Mouse (Mus musculus): ENCODE measurements around the gene A030014E15Rik. TPM values are rescaled to one million over a fixed set of nuclear protein-coding genes. Genes with fewer than 3 reads are reported as not detected.

A030014E15Rik gene
- polyA plus RNA-seq (2014; fragmentation: Nextera tagmentation; extraction: Ambion mirVana): not detected in 2 replicates

DNA sequence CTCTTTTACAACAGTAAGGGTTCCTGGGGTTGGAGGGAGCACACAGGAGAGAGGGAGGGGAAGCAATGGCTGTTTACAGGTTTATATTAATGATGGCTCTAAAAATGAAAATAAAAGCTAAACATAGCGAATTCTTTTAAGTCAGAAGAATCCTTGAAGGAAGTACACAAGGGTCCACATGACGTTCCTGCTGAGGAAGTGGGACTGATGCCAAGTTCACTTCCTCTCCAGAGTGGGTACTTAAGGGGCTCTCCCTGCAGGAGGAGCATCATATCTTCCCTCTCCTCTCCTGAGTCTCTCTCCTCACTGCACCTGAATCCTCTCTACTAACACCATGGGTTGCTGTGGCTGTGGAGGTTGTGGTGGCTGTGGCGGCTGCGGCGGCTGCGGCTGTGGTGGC, at the start of gene A030014E15Rik:
Gene A030014E15Rik (plus strand): TSS at position 268 of the 400 bp plus-strand sequence.
- no peak within 1 kb of the TSS for H3K4me2 ChIP-seq (ENCODE audit: low read depth, low read length)
- H3K27me3 ChIP-seq (ENCODE audit: control insufficient read depth, insufficient read depth, low read length): no peaks in the 10 kb centered on the region
- no peak within 1 kb of the TSS for H3K9ac ChIP-seq (replicated peaks; ENCODE audit: low read length)
- H3K36me3 ChIP-seq (replicated peaks; ENCODE audit: control insufficient read depth, insufficient read depth, low read depth, low read length): no peaks in the 10 kb centered on the region
- no peaks in the 10 kb centered on the region for H3K4me1 ChIP-seq (ENCODE audit: control insufficient read depth, insufficient read depth, low read length)
- DNase-seq (ENCODE audit: low spot score): no peak
- no peaks in the 10 kb centered on the region for H3K9me3 ChIP-seq (replicated peaks; ENCODE audit: control insufficient read depth, low read length)
- H3K27ac ChIP-seq (replicated peaks; ENCODE audit: low read depth, low read length): no peak within 1 kb of the TSS
- no peak for ATAC-seq (replicated peaks; ENCODE audit: insufficient number of reproducible peaks, low FRiP score, low TSS enrichment, low read depth)
- H3K4me3 ChIP-seq (ENCODE audit: low read depth, low read length): no peak within 1 kb of the TSS
- 91% methylated on average over 6 of the region's 6 CpGs for WGBS

- Histone ChIP-seq H3K9me3 (replicated peaks; ENCODE audit: control insufficient read depth, low read length) (no peaks in the 10 kb centered on the region), H3K27ac (replicated peaks; ENCODE audit: low read depth, low read length) (no peak overlapping the region), H3K4me2 (ENCODE audit: low read depth, low read length) (no peak overlapping the region), H3K27me3 (ENCODE audit: control insufficient read depth, insufficient read depth, low read length) (no peaks in the 10 kb centered on the region), H3K4me3 (ENCODE audit: low read depth, low read length) (no peak overlapping the region), H3K9ac (replicated peaks; ENCODE audit: low read length) (no peak overlapping the region), H3K4me1 (ENCODE audit: control insufficient read depth, insufficient read depth, low read length) (no peaks in the 10 kb centered on the region), H3K36me3 (replicated peaks; ENCODE audit: control insufficient read depth, insufficient read depth, low read depth, low read length) (peaks cover 4% of the 10 kb centered on the region)
- no peak for DNase-seq (ENCODE audit: low spot score)
- ATAC-seq (replicated peaks; ENCODE audit: insufficient number of reproducible peaks, low FRiP score, low TSS enrichment, low read depth): no peak
- WGBS: 76% methylated on average over 2 of the region's 2 CpGs
Observed at GRCm38 (mm10) chr1:82879172-82879571, 45.5 kb upstream of the A030014E15Rik start.

DNA sequence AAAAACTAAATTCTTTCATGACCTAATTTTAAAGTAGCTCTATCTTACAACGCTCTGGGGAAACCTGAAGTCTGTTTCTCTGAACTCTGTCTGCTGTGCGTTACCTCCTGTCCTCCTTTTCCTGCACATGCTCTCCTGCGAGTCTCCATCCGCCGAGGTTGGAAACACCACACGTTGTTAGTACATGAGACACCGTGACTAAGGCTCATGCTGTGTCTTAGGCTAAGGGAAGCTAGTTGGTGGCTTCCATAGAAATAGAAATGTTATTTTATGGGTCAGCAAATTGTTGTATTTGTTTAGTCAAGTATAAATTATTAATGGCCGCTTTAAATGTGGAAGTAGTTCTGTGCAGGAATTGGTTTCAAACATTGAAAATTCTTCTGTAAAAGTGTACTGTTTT, 44.5 kb upstream of the A030014E15Rik start:
- peaks cover 4% of the 10 kb centered on the region for H3K36me3 ChIP-seq (replicated peaks; ENCODE audit: control insufficient read depth, insufficient read depth, low read depth, low read length)
- H3K4me3 ChIP-seq (ENCODE audit: low read depth, low read length): no peak overlapping the region
- H3K9me3 ChIP-seq (replicated peaks; ENCODE audit: control insufficient read depth, low read length): no peaks in the 10 kb centered on the region
- 87% methylated on average over 8 of the region's 8 CpGs for WGBS
- H3K4me1 ChIP-seq (ENCODE audit: control insufficient read depth, insufficient read depth, low read length): no peaks in the 10 kb centered on the region
- ATAC-seq (replicated peaks; ENCODE audit: insufficient number of reproducible peaks, low FRiP score, low TSS enrichment, low read depth) (no peak), DNase-seq (ENCODE audit: low spot score) (no peak)
- H3K4me2 ChIP-seq (ENCODE audit: low read depth, low read length): no peak overlapping the region
- H3K9ac ChIP-seq (replicated peaks; ENCODE audit: low read length): no peak overlapping the region
- H3K27me3 ChIP-seq (ENCODE audit: control insufficient read depth, insufficient read depth, low read length): no peaks in the 10 kb centered on the region
- H3K27ac ChIP-seq (replicated peaks; ENCODE audit: low read depth, low read length): no peak overlapping the region

GRCm38 (mm10) chr1:82893269-82893668, 31.4 kb upstream of the A030014E15Rik start:
- WGBS: 95% methylated on average over 7 of the region's 7 CpGs
- Histone ChIP-seq H3K27ac (replicated peaks; ENCODE audit: low read depth, low read length) (no peak overlapping the region), H3K4me2 (ENCODE audit: low read depth, low read length) (no peak overlapping the region), H3K4me3 (ENCODE audit: low read depth, low read length) (no peak overlapping the region), H3K36me3 (replicated peaks; ENCODE audit: control insufficient read depth, insufficient read depth, low read depth, low read length) (no peaks in the 10 kb centered on the region; the same call in 1 of the 2 replicates), H3K27me3 (ENCODE audit: control insufficient read depth, insufficient read depth, low read length) (no peaks in the 10 kb centered on the region), H3K4me1 (ENCODE audit: control insufficient read depth, insufficient read depth, low read length) (no peaks in the 10 kb centered on the region), H3K9me3 (replicated peaks; ENCODE audit: control insufficient read depth, low read length) (no peaks in the 10 kb centered on the region), H3K9ac (replicated peaks; ENCODE audit: low read length) (no peak overlapping the region)
- DNase-seq (ENCODE audit: low spot score): no peak
- ATAC-seq (replicated peaks; ENCODE audit: insufficient number of reproducible peaks, low FRiP score, low TSS enrichment, low read depth): no peak

DNA sequence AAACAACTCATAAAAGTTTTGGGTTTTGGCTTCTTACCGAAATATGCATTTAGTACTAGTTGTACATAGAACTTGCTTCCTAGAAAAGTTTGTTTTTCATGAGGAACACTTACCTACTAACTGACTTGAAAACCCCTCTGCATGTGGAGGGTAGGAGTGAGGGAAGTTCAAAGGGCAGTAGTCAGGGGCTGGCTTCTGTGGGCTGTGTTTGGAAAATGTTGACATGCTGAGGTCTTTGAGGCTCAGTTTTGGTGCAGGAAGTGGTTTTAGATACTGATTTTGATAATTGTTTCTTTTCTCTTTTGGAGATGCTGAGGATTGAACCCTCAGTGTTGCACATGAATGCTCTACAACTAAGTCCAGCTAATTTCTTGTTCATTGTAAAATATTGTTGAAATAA, 24.1 kb upstream of the A030014E15Rik start:
- Histone ChIP-seq H3K9me3 (replicated peaks; ENCODE audit: control insufficient read depth, low read length) (no peaks in the 10 kb centered on the region), H3K9ac (replicated peaks; ENCODE audit: low read length) (no peak overlapping the region), H3K36me3 (replicated peaks; ENCODE audit: control insufficient read depth, insufficient read depth, low read depth, low read length) (no peaks in the 10 kb centered on the region; the same call in 1 of the 2 replicates), H3K27ac (replicated peaks; ENCODE audit: low read depth, low read length) (no peak overlapping the region), H3K4me3 (ENCODE audit: low read depth, low read length) (no peak overlapping the region), H3K27me3 (ENCODE audit: control insufficient read depth, insufficient read depth, low read length) (no peaks in the 10 kb centered on the region), H3K4me2 (ENCODE audit: low read depth, low read length) (no peak overlapping the region), H3K4me1 (ENCODE audit: control insufficient read depth, insufficient read depth, low read length) (no peaks in the 10 kb centered on the region)
- ATAC-seq (replicated peaks; ENCODE audit: insufficient number of reproducible peaks, low FRiP score, low TSS enrichment, low read depth) (no peak), DNase-seq (ENCODE audit: low spot score) (no peak)
- 95% methylated on average over 1 of the region's 1 CpGs for WGBS

GRCm38 (mm10) chr1:82901201-82901600, 23.5 kb upstream of the A030014E15Rik start:
- 91% methylated on average over 3 of the region's 3 CpGs for WGBS
- no peaks in the 10 kb centered on the region; the same call in 1 of the 2 replicates for H3K36me3 ChIP-seq (replicated peaks; ENCODE audit: control insufficient read depth, insufficient read depth, low read depth, low read length)

GRCm38 (mm10) chr1:82905886-82906285, 18.8 kb upstream of the A030014E15Rik start:
- no peak overlapping the region for H3K27ac ChIP-seq (replicated peaks; ENCODE audit: low read depth, low read length)
- no peak overlapping the region for H3K4me3 ChIP-seq (ENCODE audit: low read depth, low read length)
- H3K9me3 ChIP-seq (replicated peaks; ENCODE audit: control insufficient read depth, low read length): no peaks in the 10 kb centered on the region
- H3K4me1 ChIP-seq (ENCODE audit: control insufficient read depth, insufficient read depth, low read length): no peaks in the 10 kb centered on the region
- DNase-seq (ENCODE audit: low spot score) (no peak), ATAC-seq (replicated peaks; ENCODE audit: insufficient number of reproducible peaks, low FRiP score, low TSS enrichment, low read depth) (0 out of 2 replicates have a peak, but pooled peaks have one; percentile 54)
- H3K4me2 ChIP-seq (ENCODE audit: low read depth, low read length): no peak overlapping the region
- H3K27me3 ChIP-seq (ENCODE audit: control insufficient read depth, insufficient read depth, low read length): no peaks in the 10 kb centered on the region
- H3K36me3 ChIP-seq (replicated peaks; ENCODE audit: control insufficient read depth, insufficient read depth, low read depth, low read length): no peaks in the 10 kb centered on the region
- WGBS: 82% methylated on average over 3 of the region's 3 CpGs
- no peak overlapping the region for H3K9ac ChIP-seq (replicated peaks; ENCODE audit: low read length)

More at GRCm38 (mm10) chr1:82901201-82901600, 23.5 kb upstream of the A030014E15Rik start:
- H3K27me3 ChIP-seq (ENCODE audit: control insufficient read depth, insufficient read depth, low read length): no peaks in the 10 kb centered on the region
- H3K4me2 ChIP-seq (ENCODE audit: low read depth, low read length): no peak overlapping the region
- no peak overlapping the region for H3K4me3 ChIP-seq (ENCODE audit: low read depth, low read length)
- H3K9ac ChIP-seq (replicated peaks; ENCODE audit: low read length): no peak overlapping the region
- ATAC-seq (replicated peaks; ENCODE audit: insufficient number of reproducible peaks, low FRiP score, low TSS enrichment, low read depth): no peak
- H3K9me3 ChIP-seq (replicated peaks; ENCODE audit: control insufficient read depth, low read length): no peaks in the 10 kb centered on the region
- H3K27ac ChIP-seq (replicated peaks; ENCODE audit: low read depth, low read length): no peak overlapping the region
- no peak for DNase-seq (ENCODE audit: low spot score)
- H3K4me1 ChIP-seq (ENCODE audit: control insufficient read depth, insufficient read depth, low read length): no peaks in the 10 kb centered on the region

DNA sequence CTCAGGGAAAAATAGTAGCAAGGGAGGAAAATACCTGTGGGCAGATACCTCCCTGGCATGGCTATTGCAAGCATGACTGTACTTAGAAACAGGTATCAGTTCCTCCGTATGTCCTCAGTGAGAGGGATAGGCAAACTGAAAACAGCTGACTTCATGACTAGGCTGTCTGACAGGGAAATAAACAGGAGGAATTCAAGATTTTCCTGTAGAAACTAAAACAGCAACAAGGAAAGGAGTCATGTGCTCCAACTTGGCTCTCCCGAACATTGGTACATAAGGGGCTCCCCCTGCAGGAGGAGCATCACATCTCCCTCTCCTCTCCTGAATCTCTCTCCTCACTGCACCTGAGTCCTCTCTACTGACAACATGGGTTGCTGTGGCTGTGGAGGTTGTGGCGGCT, 11.7 kb upstream of the A030014E15Rik start, which contains the start of gene A030005L19Rik:
Gene A030005L19Rik (plus strand): TSS at position 301 of the 400 bp plus-strand sequence.
- no peak within 1 kb of the TSS for H3K4me3 ChIP-seq (ENCODE audit: low read depth, low read length)
- H3K4me1 ChIP-seq (ENCODE audit: control insufficient read depth, insufficient read depth, low read length): no peaks in the 10 kb centered on the region
- ATAC-seq (replicated peaks; ENCODE audit: insufficient number of reproducible peaks, low FRiP score, low TSS enrichment, low read depth): no peak
- H3K27ac ChIP-seq (replicated peaks; ENCODE audit: low read depth, low read length): no peak within 1 kb of the TSS
- no peaks in the 10 kb centered on the region for H3K36me3 ChIP-seq (replicated peaks; ENCODE audit: control insufficient read depth, insufficient read depth, low read depth, low read length)
- no peaks in the 10 kb centered on the region for H3K9me3 ChIP-seq (replicated peaks; ENCODE audit: control insufficient read depth, low read length)
- no peak within 1 kb of the TSS for H3K4me2 ChIP-seq (ENCODE audit: low read depth, low read length)
- no peak within 1 kb of the TSS for H3K9ac ChIP-seq (replicated peaks; ENCODE audit: low read length)
- WGBS: 87% methylated on average over 3 of the region's 3 CpGs
- DNase-seq (ENCODE audit: low spot score): no peak
- no peaks in the 10 kb centered on the region for H3K27me3 ChIP-seq (ENCODE audit: control insufficient read depth, insufficient read depth, low read length)
